Mouse (Mus musculus) gastrocnemius, adult 2 months (tissue): ENCODE data around the gene Tgm1. TPM values are rescaled to one million over a fixed set of nuclear protein-coding genes. Genes with fewer than 3 reads are reported as not detected.
"Not testable (repeated sequence)": the region's sequence is repeated elsewhere in the genome, so short reads cannot be mapped to it uniquely, and the experiment has no call there.

Experiments used
- DNase-seq: peaks from one replicate; pipeline ENCODE4 v3.0.0; 2022
- H3K27ac ChIP-seq: fragments of 200-600 bp; 2 replicates; pipeline ENCODE4 v1.8.1; 2022; ENCODE audit warnings: mild to moderate bottlenecking
- H3K4me3 ChIP-seq: fragments of 200-600 bp; 2 replicates; pipeline ENCODE4 v1.8.1; 2022; ENCODE audit warnings: mild to moderate bottlenecking, moderate library complexity
- CTCF ChIP-seq: fragments of 200-600 bp; IDR thresholded peaks from 2 replicates; pipeline ENCODE4 v1.8.1; 2022; ENCODE audit warnings: antibody characterized with exemption, mild to moderate bottlenecking, moderate library complexity
- intact Hi-C: fragments of 180-260 bp; cut with DNase I; formaldehyde crosslinking; loops from one replicate; pipeline ENCODE4 v1.15.1; 2025
- long read RNA-seq, 2 experiments: library from polyadenylated mRNA; stranded (forward); transcript quantifications; one replicate each; pipeline ENCODE4 v2.0.0; 2021
- total RNA-seq, 2 experiments: library from RNA; stranded (reverse); gene quantifications; 2 replicates each; pipeline ENCODE4 v1.2.3; 2021

Gene Tgm1
- under 1 TPM in 1 of 2 experiments, not detected in 1; 0.11 TPM for total RNA-seq
- long read RNA-seq, experiment 1, result 0 reads
- long read RNA-seq, experiment 2, result 0 reads

DNA sequence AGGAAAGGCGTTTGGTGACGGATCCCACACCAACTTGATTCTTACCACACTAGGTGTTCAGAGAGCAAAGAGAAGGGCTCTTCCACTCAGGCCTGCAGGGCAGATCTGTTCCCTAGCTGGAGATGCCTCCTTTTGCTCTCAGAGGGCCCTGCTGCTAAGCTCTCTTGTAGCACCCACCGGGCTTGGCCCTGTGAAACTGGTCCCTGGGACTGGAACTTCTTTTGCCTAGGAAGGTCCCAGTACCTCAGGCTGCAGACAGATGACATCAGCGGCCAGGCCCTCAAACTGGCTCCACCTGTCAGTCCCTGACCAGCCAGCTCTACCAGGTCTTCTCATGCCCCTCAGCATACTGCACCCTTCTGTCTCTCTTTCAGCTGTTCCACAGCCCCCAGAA is at the start of gene Tgm1:
TSS of gene Tgm1 (minus strand) at position 198 of the 394 bp plus-strand sequence.
- no peak for TF ChIP-seq CTCF
- DNase-seq, result no peak
- intact Hi-C loops, result no loop called here
- Histone ChIP-seq H3K4me3 (peak within 1 kb of the TSS; percentile 48), H3K27ac (no peak within 1 kb of the TSS)

DNA sequence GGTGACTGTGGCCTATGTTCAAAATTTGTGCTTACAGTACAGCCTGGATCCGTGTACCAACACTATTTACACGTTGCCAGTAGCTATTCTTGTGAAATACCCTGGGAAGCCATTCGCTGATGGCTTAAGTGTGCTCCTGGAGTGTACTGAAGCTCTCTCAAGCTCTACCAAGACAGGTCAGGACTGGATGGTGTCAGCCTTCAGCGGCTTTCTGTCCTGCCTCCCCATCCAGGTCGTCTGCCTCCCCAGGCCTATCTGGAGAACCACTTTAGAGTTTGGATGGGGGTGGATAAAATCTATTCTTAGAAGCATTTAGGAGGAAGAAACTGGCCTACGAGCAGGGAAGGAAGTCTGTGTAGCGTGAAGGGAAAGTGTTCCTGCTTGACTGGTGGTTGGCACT is 49.4 kb upstream of the Tgm1 start:
- peak overlapping the region; percentile 82 for H3K4me3 ChIP-seq
- TF ChIP-seq CTCF, result no peak
- intact Hi-C loops, result no loop called here
- no peak for DNase-seq
- peak overlapping the region; percentile 79 for H3K27ac ChIP-seq

DNA sequence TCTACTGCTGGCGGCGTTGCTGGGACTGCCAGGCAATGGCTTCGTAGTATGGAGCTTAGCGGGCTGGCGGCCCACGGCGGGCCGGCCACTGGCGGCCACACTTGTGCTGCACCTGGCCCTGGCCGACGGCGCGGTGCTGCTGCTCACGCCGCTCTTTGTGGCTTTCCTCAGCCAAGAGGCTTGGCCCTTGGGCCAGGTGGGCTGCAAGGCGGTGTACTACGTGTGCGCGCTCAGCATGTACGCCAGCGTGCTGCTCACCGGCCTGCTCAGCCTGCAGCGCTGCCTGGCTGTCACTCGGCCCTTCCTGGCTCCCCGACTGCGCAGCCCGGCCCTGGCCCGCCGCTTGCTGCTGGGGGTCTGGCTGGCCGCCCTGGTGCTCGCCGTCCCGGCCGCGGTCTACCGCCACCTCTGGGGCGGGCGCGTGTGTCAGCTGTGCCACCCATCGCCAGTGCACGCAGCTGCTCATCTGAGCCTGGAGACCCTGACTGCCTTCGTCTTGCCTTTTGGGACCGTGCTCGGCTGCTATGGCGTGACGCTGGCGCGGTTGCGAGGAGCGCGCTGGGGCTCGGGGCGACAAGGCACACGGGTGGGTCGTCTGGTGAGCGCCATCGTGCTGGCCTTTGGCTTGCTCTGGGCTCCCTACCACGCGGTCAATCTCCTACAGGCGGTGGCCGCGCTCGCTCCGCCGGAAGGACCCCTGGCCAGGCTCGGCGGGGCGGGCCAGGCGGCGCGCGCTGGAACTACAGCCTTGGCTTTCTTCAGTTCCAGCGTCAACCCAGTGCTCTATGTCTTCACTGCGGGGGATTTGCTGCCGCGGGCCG is 48.5 kb upstream of the Tgm1 start:
- peak overlapping the region; percentile 79 for H3K27ac ChIP-seq
- intact Hi-C loops, result no loop called here
- peak; percentile 74 for DNase-seq

DNA sequence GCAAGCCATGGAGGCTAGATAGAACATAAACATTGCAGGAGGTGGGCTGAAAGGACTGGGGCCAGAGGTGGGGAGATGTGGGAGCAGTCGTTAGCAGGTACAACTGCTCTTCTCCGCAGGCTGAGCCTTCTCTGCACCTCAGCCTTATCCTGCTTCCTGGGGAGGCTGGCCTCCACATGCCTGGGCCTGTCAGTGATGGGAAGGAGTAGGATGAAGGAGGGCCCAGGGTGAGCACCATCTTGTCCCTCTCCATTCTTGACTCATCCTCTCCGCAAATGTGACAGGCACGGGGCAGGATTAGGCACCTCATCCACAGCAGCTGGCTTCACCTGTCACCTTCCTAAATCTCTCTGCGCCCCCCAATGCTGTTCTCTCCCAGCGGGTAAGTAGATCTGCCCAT is 47.4 kb upstream of the Tgm1 start, which contains the start of gene Ltb4r2:
TSS of gene Ltb4r2 (plus strand) at position 266 of the 400 bp plus-strand sequence.
- H3K4me3 ChIP-seq, result peak within 1 kb of the TSS; percentile 82
- H3K27ac ChIP-seq, result peak within 1 kb of the TSS; percentile 79
- no peak for DNase-seq

More for the DNA sequence above, 48.5 kb upstream of the Tgm1 start:
- H3K4me3 ChIP-seq, result peak overlapping the region; percentile 82
- TF ChIP-seq CTCF, result peak; percentile 43

DNA sequence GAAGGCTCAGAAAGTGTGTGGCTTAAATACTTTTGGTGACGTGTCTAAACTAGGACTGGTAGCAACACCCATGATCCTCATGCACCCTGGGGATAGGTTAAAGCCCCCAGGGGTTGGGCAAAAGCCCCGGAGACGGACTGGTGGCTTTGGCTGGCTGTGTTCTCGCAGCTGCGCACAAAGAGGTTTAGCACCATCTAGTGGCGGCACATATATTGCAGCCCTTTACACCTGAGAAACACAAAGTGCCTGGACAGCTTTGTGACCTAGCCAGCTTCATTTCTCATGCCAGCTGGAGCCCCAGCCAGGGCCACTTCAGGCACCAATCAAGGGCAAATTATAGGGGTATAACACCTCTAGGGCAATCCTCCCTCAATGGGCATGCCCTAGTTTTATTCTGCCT is 46.4 kb upstream of the Tgm1 start:
- intact Hi-C loops, result not testable (repeated sequence)
- peak; percentile 83 for TF ChIP-seq CTCF
- DNase-seq, result peak; percentile 86
- H3K27ac ChIP-seq, result peak overlapping the region; percentile 35
- H3K4me3 ChIP-seq, result peak overlapping the region; percentile 70

More for the DNA sequence above, 47.4 kb upstream of the Tgm1 start, which contains the start of gene Ltb4r2:
- intact Hi-C loops, result no loop called here
- no peak for TF ChIP-seq CTCF

DNA sequence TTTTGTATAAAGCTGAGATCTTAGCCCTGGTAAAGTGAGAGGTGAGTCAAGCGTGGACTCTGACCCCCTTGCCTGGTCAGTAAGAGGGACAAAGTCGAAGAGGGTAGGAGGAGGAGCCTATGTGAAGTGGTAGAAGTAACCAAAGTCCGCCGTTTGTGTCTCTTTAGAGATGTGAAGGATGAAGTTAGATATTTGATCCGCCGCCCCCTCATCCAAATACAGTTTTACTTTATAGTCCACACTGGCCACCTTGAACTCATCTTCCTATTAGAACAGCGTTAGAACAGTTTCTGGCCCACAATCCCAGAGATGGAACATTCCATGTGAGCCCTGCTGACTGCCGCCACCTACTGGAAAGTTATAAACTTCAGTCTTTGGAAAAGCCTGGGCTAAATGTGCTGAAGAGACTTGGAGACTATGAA is 44.6 kb upstream of the Tgm1 start, which contains the start of gene Cideb:
TSS of gene Cideb (minus strand) at position 96 of the 422 bp plus-strand sequence.
- Histone ChIP-seq H3K27ac (no peak within 1 kb of the TSS), H3K4me3 (no peak within 1 kb of the TSS)
- intact Hi-C loops, result no loop called here
- TF ChIP-seq CTCF, result peak; percentile 73
- peak; percentile 38 for DNase-seq

DNA sequence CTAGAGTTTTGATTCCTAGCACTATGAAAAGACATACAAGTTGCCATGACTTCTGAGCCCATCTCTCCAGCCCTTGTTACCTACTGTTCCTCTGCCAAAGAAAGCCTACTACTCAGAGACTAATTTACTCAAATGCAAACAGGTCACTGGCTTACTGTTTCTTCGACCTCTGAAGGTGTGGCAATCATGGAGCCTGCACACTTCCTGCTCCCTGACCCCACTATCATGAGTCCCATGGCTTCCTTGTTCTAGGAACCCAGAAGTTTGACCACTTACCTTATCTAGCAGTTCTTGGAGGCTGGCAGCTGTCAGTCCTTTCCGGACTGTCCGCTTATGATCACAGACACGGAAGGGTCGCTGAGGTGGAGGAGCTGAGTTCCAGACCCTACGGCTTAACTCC is 43.8 kb upstream of the Tgm1 start:
- DNase-seq, result no peak
- Histone ChIP-seq H3K27ac (no peak overlapping the region), H3K4me3 (no peak overlapping the region)
- TF ChIP-seq CTCF, result no peak
- intact Hi-C loops, result no loop called here

DNA sequence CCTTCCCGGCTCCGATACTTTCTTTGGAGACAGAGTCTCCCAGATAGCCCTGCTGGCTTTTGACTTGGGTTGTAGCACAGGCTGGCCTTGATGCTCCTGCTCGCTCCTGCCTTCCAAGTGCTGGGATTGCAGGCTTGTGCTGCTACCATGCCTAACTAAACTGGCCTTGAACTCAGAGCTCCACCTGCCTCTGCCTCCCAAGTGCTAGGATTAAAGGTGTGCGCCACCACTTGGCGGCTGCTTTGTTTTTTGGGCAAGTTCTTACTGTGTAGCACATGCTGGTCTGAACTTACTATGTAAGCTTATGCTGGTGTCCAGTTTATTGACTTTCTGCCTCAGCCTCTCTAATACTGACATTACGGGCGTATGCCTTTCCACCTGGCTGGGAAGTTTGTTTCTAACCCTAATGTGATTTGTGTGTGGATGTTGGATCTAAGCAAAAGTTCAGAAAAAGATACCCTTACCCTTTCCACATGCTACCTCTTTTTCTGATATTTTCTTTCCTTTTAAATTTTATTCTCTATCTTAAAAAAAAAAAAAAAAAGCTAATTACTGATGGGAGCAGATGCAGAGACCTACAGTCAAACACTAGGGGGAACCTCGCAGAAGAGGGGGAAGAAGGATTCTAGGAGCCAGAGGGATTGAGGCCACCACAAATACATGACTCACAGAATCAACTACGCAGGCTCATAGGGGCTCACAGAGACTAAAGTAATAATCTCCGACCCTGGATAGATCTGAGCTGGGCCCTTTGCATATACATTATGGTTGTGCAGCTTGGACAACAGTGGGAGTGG is 33.5 kb upstream of the Tgm1 start:
- peak overlapping the region; percentile 89; the same call in 1 of the 2 replicates for H3K4me3 ChIP-seq
- H3K27ac ChIP-seq, result no peak overlapping the region
- TF ChIP-seq CTCF, result no peak
- no peak for DNase-seq
- intact Hi-C loops, result loop anchor here (10.0 kb wide), 1 partner anchor 252 kb away; the partner anchor contains the start of gene Carmil3

DNA sequence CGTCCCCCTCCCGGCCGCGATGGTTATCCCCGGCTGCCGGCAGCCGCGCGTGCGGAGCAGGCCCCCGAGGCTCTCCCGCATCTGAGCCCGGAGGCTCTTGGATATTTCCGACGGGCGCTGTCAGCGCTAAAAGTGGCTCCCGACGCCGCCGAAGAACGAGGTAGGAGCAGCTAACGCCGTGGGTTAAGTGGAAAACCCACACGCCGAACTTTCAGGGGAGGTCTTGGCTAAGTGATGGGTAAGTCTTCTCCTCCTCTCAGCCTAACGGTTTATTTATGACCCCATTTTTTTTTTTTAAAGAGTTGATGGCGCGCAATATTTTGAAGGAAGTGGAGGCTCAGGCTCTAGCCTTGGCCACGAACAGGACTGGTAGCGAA is 32.1 kb upstream of the Tgm1 start:
- H3K4me3 ChIP-seq, result peak overlapping the region; percentile 89
- H3K27ac ChIP-seq, result peak overlapping the region; percentile 89
- DNase-seq, result no peak
- no peak for TF ChIP-seq CTCF
- intact Hi-C loops, result loop anchor here (10.0 kb wide), 1 partner anchor 251 kb away; the partner anchor contains the start of gene Carmil3

DNA sequence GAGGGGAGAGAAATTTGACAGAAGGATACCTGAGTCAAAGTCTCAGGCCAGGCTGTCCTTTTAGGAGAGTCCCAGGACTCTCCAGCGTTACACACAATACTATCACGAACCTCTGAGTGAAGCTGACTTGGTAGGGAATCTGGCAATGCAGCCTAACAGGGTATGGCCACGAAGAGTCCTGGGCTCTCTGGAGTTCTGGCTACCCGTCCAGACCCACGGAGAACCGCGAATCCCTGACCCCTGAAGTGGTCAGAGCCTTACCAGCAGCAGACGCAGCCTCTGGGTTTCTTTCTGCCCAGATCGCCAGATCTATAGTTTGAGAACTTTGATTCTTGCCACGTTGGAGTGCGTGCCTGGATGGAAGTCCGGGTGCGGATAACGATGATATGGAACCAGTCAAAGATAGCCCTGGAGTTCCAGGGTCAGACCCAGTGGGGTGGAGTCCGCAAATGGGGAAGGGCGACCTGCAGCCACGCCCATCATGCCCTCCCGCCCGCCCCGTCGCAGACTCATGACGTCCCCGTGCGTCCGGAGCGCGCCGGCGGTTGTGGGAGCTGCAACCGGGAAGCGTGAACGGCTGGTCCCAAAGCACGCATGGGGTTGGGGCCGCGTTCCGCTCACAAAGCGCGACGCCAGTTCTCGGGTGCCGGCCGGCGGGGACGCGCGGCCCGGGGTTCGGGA is 31.6 kb upstream of the Tgm1 start, which contains the start of the genes Dhrs1 and Nop9:
TSS of gene Dhrs1 (minus strand) at position 511 of the 681 bp plus-strand sequence.
TSS of gene Nop9 (plus strand) at position 514 of the 681 bp plus-strand sequence.
- no peak for TF ChIP-seq CTCF
- peak; percentile 93 for DNase-seq
- Histone ChIP-seq H3K27ac (peak within 1 kb of the TSS; percentile 89), H3K4me3 (peak within 1 kb of the TSS; percentile 89)
- intact Hi-C loops, result loop anchor here (10.0 kb wide), 1 partner anchor 251 kb away; the partner anchor contains the start of gene Carmil3

DNA sequence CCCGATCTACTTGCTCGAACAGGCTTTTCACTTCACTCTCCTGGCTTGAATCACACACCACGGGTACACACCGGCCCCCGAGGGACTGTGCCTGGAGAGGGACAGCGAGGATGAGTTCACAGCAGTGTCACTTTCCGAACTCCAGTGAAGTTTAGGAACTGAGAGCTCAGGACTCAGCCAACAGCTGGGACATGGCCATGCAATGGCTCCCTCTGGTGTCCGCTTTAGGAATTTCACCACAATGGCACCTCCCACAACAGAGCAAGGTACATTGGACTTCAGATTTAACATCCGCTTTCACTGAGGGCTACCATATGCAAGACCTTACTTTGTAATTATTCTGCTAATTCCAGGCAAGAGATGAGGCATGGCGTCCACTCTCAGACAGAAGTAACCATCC is 30.0 kb upstream of the Tgm1 start:
- peak; percentile 98 for TF ChIP-seq CTCF
- DNase-seq, result peak; percentile 88
- peak overlapping the region; percentile 62 for H3K27ac ChIP-seq
- intact Hi-C loops, result loop anchor here (1.0 to 10.0 kb wide), 3 partner anchors 61 to 249 kb away; partner anchors contain the start of gene Carmil3
- H3K4me3 ChIP-seq, result peak overlapping the region; percentile 51

DNA sequence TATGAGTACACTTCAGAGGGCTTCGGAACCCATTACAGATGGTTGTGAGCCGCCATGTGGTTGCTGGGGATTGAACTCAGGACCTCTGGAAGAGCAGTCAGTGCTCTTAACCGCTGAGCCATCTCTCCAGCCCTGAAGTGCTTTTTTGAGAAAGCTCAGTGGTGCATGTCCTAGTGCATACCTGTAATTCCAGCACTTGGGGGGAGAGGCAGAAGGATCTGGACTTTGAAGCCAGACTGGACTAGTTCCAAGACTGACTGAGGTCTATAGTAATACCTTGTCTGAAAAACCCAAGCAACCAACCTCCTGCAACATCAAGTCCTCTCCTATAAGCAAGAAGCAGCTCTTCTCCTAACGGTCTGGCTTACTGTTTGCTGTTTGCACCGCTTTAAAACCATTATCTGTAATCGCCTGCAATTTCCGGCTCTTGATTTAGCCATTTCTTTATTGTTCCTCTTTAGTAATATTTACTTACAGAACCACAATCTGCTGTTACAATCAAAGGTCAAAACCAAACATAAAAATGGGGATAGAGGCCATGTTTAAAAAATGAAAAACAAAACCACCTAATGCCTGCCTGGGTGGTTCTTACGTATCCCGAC is 23.5 kb upstream of the Tgm1 start:
- Histone ChIP-seq H3K4me3 (no peak overlapping the region), H3K27ac (no peak overlapping the region)
- DNase-seq, result no peak
- TF ChIP-seq CTCF, result no peak
- intact Hi-C loops, result no loop called here
